In genomic region chr16:90421551-90421950, GRCm38 (mm10) we compare ENCODE assay signal across 9 mouse cellular contexts. TPM values are rescaled to one million over a fixed set of nuclear protein-coding genes. Genes with fewer than 3 reads are reported as not detected.
DNase-seq lines count a peak whose midpoint lies in the region; ATAC-seq lines count a peak whose summit lies in the region.
"Had no signal": no experiment of that assay in that cellular context is flagged by ENCODE, and none has a peak within 500 bp of the region (broad histone marks: within the 10 kb centered on the region; RNA-seq: fewer than 3 reads in every experiment).

No protein-coding gene starts in this region.

- no peaks in the 10 kb centered on the region for H3K27me3 ChIP-seq in lung, embryonic 16.5 days (ENCODE audit: control insufficient read depth, insufficient read depth, low read depth, low read length)
- H3K27me3 ChIP-seq in limb, embryonic 10.5 days (ENCODE audit: low read depth, poor library complexity, severe bottlenecking): no peaks in the 10 kb centered on the region
- H3K27me3 ChIP-seq in stomach, embryonic 14.5 days (ENCODE audit: control insufficient read depth, insufficient read depth, low read length): no peaks in the 10 kb centered on the region

- H3K36me3 ChIP-seq in lung, embryonic 16.5 days (ENCODE audit: control insufficient read depth, insufficient read depth, low read length): no peaks in the 10 kb centered on the region
- peaks cover 23% of the 10 kb centered on the region for H3K36me3 ChIP-seq in limb, embryonic 10.5 days
- no peaks in the 10 kb centered on the region for H3K36me3 ChIP-seq in stomach, embryonic 14.5 days (ENCODE audit: control insufficient read depth, insufficient read depth, low read length)

- H3K4me1 ChIP-seq in lung, embryonic 16.5 days (replicated peaks; ENCODE audit: control insufficient read depth, insufficient read depth, low read length): peaks cover 49% of the 10 kb centered on the region
- peaks cover 88% of the 10 kb centered on the region for H3K4me1 ChIP-seq in limb, embryonic 10.5 days
- H3K4me1 ChIP-seq in stomach, embryonic 14.5 days (ENCODE audit: control insufficient read depth, insufficient read depth, low read length): peaks cover 48% of the 10 kb centered on the region

- H3K27ac ChIP-seq in lung, embryonic 16.5 days (ENCODE audit: low read length): peak overlapping the region; percentile 26; the same call in 1 of the 2 replicates
- H3K27ac ChIP-seq in limb, embryonic 10.5 days: peak overlapping the region; percentile 77
- peak overlapping the region; percentile 12; the same call in 1 of the 2 replicates for H3K27ac ChIP-seq in stomach, embryonic 14.5 days (ENCODE audit: low read length)

- no peak for ATAC-seq in lung, embryonic 16.5 days (ENCODE audit: low read depth)
- ATAC-seq in stomach, embryonic 14.5 days (ENCODE audit: insufficient number of reproducible peaks, insufficient read depth, low FRiP score, low read depth): no peak

- H3K9me3 ChIP-seq in lung, embryonic 16.5 days (ENCODE audit: control insufficient read depth, low read length): no peaks in the 10 kb centered on the region
- no peaks in the 10 kb centered on the region for H3K9me3 ChIP-seq in limb, embryonic 10.5 days (replicated peaks)
- no peaks in the 10 kb centered on the region for H3K9me3 ChIP-seq in stomach, embryonic 14.5 days (ENCODE audit: control insufficient read depth, low read depth, low read length)

- DNase-seq in cerebellum, postnatal 14 days: peak; percentile 28 to 46
- DNase-seq in cerebellum, adult 11-12 months: no peak
- DNase-seq in lung, postnatal 36 days: no peak
- DNase-seq in limb, embryonic 10.5 days (ENCODE audit: low spot score): no peak
- no peak for DNase-seq in ovary, postnatal 14 days (ENCODE audit: low spot score)
- DNase-seq in frontal cortex, postnatal 14 days (ENCODE audit: low spot score in 2 of 2): no peak
- DNase-seq: spleen, adult 18-20 months had no signal

- WGBS in lung, embryonic 16.5 days: 34% methylated on average over 8 of the region's 8 CpGs
- 16% methylated on average over 8 of the region's 8 CpGs for WGBS in limb, embryonic 10.5 days
- WGBS in stomach, embryonic 14.5 days: 21% methylated on average over 8 of the region's 8 CpGs

- no peak overlapping the region for H3K4me2 ChIP-seq in lung, embryonic 16.5 days (ENCODE audit: low read depth, low read length)
- no peak overlapping the region for H3K4me2 ChIP-seq in stomach, embryonic 14.5 days (replicated peaks; ENCODE audit: low read depth, low read length)

- H3K4me3 ChIP-seq in lung, embryonic 16.5 days (ENCODE audit: low read length): no peak overlapping the region
- H3K4me3 ChIP-seq in limb, embryonic 10.5 days: peak overlapping the region; percentile 17; the same call in 1 of the 2 replicates
- no peak overlapping the region for H3K4me3 ChIP-seq in stomach, embryonic 14.5 days (ENCODE audit: low read depth, low read length)

- no peak overlapping the region; the same call in 1 of the 2 replicates for H3K9ac ChIP-seq in lung, embryonic 16.5 days (ENCODE audit: low read length)
- H3K9ac ChIP-seq in stomach, embryonic 14.5 days (replicated peaks; ENCODE audit: low read depth, low read length): no peak overlapping the region

RNA-seq across cellular contexts. Expression of gene Hunk, which starts 35.7 kb away (rescaled TPM):
- polyA plus RNA-seq in lung, embryonic 16.5 days (2015; fragmentation: Nextera tagmentation; extraction: Ambion mirVana): 16.2 and 16.5 TPM in 2 replicates
- polyA plus RNA-seq in limb, embryonic 10.5 days (2016; fragmentation: Nextera tagmentation; extraction: Ambion mirVana): 17.5 and 23.0 TPM in 2 replicates
- polyA plus RNA-seq in stomach, embryonic 14.5 days (2014; fragmentation: Nextera tagmentation; extraction: Ambion mirVana): 10.7 and 11.7 TPM in 2 replicates

Comparison
In these comparisons a context has a peak if more than half of its experiments do, and no peak if none do; other contexts are left out.
1. DNase-seq: peak in cerebellum, postnatal 14 days (2 of 2); none in cerebellum, adult 11-12 months (single experiment), lung, postnatal 36 days (single experiment), limb, embryonic 10.5 days (single experiment), ovary, postnatal 14 days (single experiment) and frontal cortex, postnatal 14 days (0 of 2).
2. H3K27ac ChIP-seq: peak in every context shown above with its lines; median percentile 77 in limb, embryonic 10.5 days; 26 in lung, embryonic 16.5 days; 12 in stomach, embryonic 14.5 days.